Mouse (Mus musculus): ENCODE data around the gene Htra3. TPM values are rescaled to one million over a fixed set of nuclear protein-coding genes. Genes with fewer than 3 reads are reported as not detected.

Htra3 gene
- polyA plus RNA-seq, 1 experiment from 2014 or later = 3.7 TPM

GRCm38 (mm10) chr5:35655753-35656485 is 23.7 kb downstream of the Htra3 start:
- Histone ChIP-seq H3K4me2 (no peak overlapping the region), H3K36me3 (ENCODE audit: control insufficient read depth, insufficient read depth, low read length) (no peaks in the 10 kb centered on the region), H3K4me1 (ENCODE audit: control insufficient read depth, insufficient read depth, low read length) (no peaks in the 10 kb centered on the region), H3K27me3 (ENCODE audit: control insufficient read depth, insufficient read depth, low read length) (no peaks in the 10 kb centered on the region), H3K9me3 (replicated peaks; ENCODE audit: control insufficient read depth, low read length) (no peaks in the 10 kb centered on the region), H3K4me3 (ENCODE audit: low read depth, low read length) (no peak overlapping the region), H3K9ac (ENCODE audit: low read depth, low read length) (no peak overlapping the region), H3K27ac (ENCODE audit: low read depth, low read length) (no peak overlapping the region)
- 84% methylated on average over 10 of the region's 10 CpGs for WGBS (ENCODE audit: insufficient replicate concordance)
- ATAC-seq (replicated peaks; ENCODE audit: insufficient number of reproducible peaks, low FRiP score, low TSS enrichment) = no peak

GRCm38 (mm10) chr5:35653743-35654395 is 25.7 kb downstream of the Htra3 start:
- Histone ChIP-seq H3K9ac (ENCODE audit: low read depth, low read length) (no peak overlapping the region), H3K4me1 (ENCODE audit: control insufficient read depth, insufficient read depth, low read length) (no peaks in the 10 kb centered on the region), H3K9me3 (replicated peaks; ENCODE audit: control insufficient read depth, low read length) (no peaks in the 10 kb centered on the region), H3K4me2 (no peak overlapping the region), H3K27me3 (ENCODE audit: control insufficient read depth, insufficient read depth, low read length) (no peaks in the 10 kb centered on the region), H3K4me3 (ENCODE audit: low read depth, low read length) (no peak overlapping the region), H3K36me3 (ENCODE audit: control insufficient read depth, insufficient read depth, low read length) (no peaks in the 10 kb centered on the region), H3K27ac (ENCODE audit: low read depth, low read length) (no peak overlapping the region)
- no peak for ATAC-seq (replicated peaks; ENCODE audit: insufficient number of reproducible peaks, low FRiP score, low TSS enrichment)
- WGBS (ENCODE audit: insufficient replicate concordance) = 59% methylated on average over 9 of the region's 9 CpGs

GRCm38 (mm10) chr5:35652872-35653271 is 26.7 kb downstream of the Htra3 start:
- 81% methylated on average over 13 of the region's 13 CpGs for whole genome bisulfite sequencing (ENCODE audit: insufficient replicate concordance)
- Histone ChIP-seq H3K4me3 (ENCODE audit: low read depth, low read length) (no peak overlapping the region), H3K4me2 (no peak overlapping the region), H3K27me3 (ENCODE audit: control insufficient read depth, insufficient read depth, low read length) (no peaks in the 10 kb centered on the region), H3K27ac (ENCODE audit: low read depth, low read length) (no peak overlapping the region), H3K4me1 (ENCODE audit: control insufficient read depth, insufficient read depth, low read length) (no peaks in the 10 kb centered on the region), H3K36me3 (ENCODE audit: control insufficient read depth, insufficient read depth, low read length) (no peaks in the 10 kb centered on the region), H3K9ac (ENCODE audit: low read depth, low read length) (no peak overlapping the region), H3K9me3 (replicated peaks; ENCODE audit: control insufficient read depth, low read length) (no peaks in the 10 kb centered on the region)
- no peak for ATAC-seq (replicated peaks; ENCODE audit: insufficient number of reproducible peaks, low FRiP score, low TSS enrichment)

GRCm38 (mm10) chr5:35652319-35652718 is 27.3 kb downstream of the Htra3 start:
- H3K9ac ChIP-seq (ENCODE audit: low read depth, low read length) = no peak overlapping the region
- H3K36me3 ChIP-seq (ENCODE audit: control insufficient read depth, insufficient read depth, low read length) = no peaks in the 10 kb centered on the region
- H3K27me3 ChIP-seq (ENCODE audit: control insufficient read depth, insufficient read depth, low read length) = no peaks in the 10 kb centered on the region
- ATAC-seq (replicated peaks; ENCODE audit: insufficient number of reproducible peaks, low FRiP score, low TSS enrichment) = no peak
- no peak overlapping the region for H3K27ac ChIP-seq (ENCODE audit: low read depth, low read length)
- WGBS (ENCODE audit: insufficient replicate concordance) = 69% methylated on average over 3 of the region's 3 CpGs
- H3K4me2 ChIP-seq = no peak overlapping the region
- H3K4me1 ChIP-seq (ENCODE audit: control insufficient read depth, insufficient read depth, low read length) = no peaks in the 10 kb centered on the region
- no peaks in the 10 kb centered on the region for H3K9me3 ChIP-seq (replicated peaks; ENCODE audit: control insufficient read depth, low read length)
- no peak overlapping the region for H3K4me3 ChIP-seq (ENCODE audit: low read depth, low read length)

- Histone ChIP-seq H3K36me3 (ENCODE audit: control insufficient read depth, insufficient read depth, low read length) (no peaks in the 10 kb centered on the region), H3K4me3 (ENCODE audit: low read depth, low read length) (no peak overlapping the region), H3K9ac (ENCODE audit: low read depth, low read length) (no peak overlapping the region), H3K4me2 (no peak overlapping the region), H3K9me3 (replicated peaks; ENCODE audit: control insufficient read depth, low read length) (no peaks in the 10 kb centered on the region), H3K27me3 (ENCODE audit: control insufficient read depth, insufficient read depth, low read length) (no peaks in the 10 kb centered on the region), H3K27ac (ENCODE audit: low read depth, low read length) (no peak overlapping the region), H3K4me1 (ENCODE audit: control insufficient read depth, insufficient read depth, low read length) (peaks cover 4% of the 10 kb centered on the region; the same call in 1 of the 2 replicates)
- 62% methylated on average over 2 of the region's 2 CpGs for WGBS (ENCODE audit: insufficient replicate concordance)
- ATAC-seq (replicated peaks; ENCODE audit: insufficient number of reproducible peaks, low FRiP score, low TSS enrichment) = no peak
Observed at GRCm38 (mm10) chr5:35648230-35648629, 31.4 kb downstream of the Htra3 start.

GRCm38 (mm10) chr5:35647562-35647961 is 32.0 kb downstream of the Htra3 start:
- no peak overlapping the region for H3K4me3 ChIP-seq (ENCODE audit: low read depth, low read length)
- 67% methylated on average over 4 of the region's 4 CpGs for WGBS (ENCODE audit: insufficient replicate concordance)
- no peak overlapping the region for H3K4me2 ChIP-seq
- H3K27me3 ChIP-seq (ENCODE audit: control insufficient read depth, insufficient read depth, low read length) = no peaks in the 10 kb centered on the region
- no peak overlapping the region for H3K27ac ChIP-seq (ENCODE audit: low read depth, low read length)
- H3K9me3 ChIP-seq (replicated peaks; ENCODE audit: control insufficient read depth, low read length) = no peaks in the 10 kb centered on the region
- H3K36me3 ChIP-seq (ENCODE audit: control insufficient read depth, insufficient read depth, low read length) = no peaks in the 10 kb centered on the region
- H3K4me1 ChIP-seq (ENCODE audit: control insufficient read depth, insufficient read depth, low read length) = peaks cover 4% of the 10 kb centered on the region; the same call in 1 of the 2 replicates
- ATAC-seq (replicated peaks; ENCODE audit: insufficient number of reproducible peaks, low FRiP score, low TSS enrichment) = no peak
- H3K9ac ChIP-seq (ENCODE audit: low read depth, low read length) = no peak overlapping the region

GRCm38 (mm10) chr5:35646927-35647326 is 32.7 kb downstream of the Htra3 start:
- H3K4me3 ChIP-seq (ENCODE audit: low read depth, low read length) = no peak overlapping the region
- no peaks in the 10 kb centered on the region for H3K36me3 ChIP-seq (ENCODE audit: control insufficient read depth, insufficient read depth, low read length)
- ATAC-seq (replicated peaks; ENCODE audit: insufficient number of reproducible peaks, low FRiP score, low TSS enrichment) = no peak
- H3K27me3 ChIP-seq (ENCODE audit: control insufficient read depth, insufficient read depth, low read length) = no peaks in the 10 kb centered on the region
- H3K4me1 ChIP-seq (ENCODE audit: control insufficient read depth, insufficient read depth, low read length) = peaks cover 4% of the 10 kb centered on the region; the same call in 1 of the 2 replicates
- H3K4me2 ChIP-seq = no peak overlapping the region
- no peak overlapping the region for H3K27ac ChIP-seq (ENCODE audit: low read depth, low read length)
- 92% methylated on average over 1 of the region's 1 CpGs for whole genome bisulfite sequencing (ENCODE audit: insufficient replicate concordance)
- H3K9me3 ChIP-seq (replicated peaks; ENCODE audit: control insufficient read depth, low read length) = no peaks in the 10 kb centered on the region
- no peak overlapping the region for H3K9ac ChIP-seq (ENCODE audit: low read depth, low read length)

- Histone ChIP-seq H3K9ac (ENCODE audit: low read depth, low read length) (no peak overlapping the region), H3K4me3 (ENCODE audit: low read depth, low read length) (no peak overlapping the region), H3K27ac (ENCODE audit: low read depth, low read length) (no peak overlapping the region), H3K9me3 (replicated peaks; ENCODE audit: control insufficient read depth, low read length) (no peaks in the 10 kb centered on the region), H3K27me3 (ENCODE audit: control insufficient read depth, insufficient read depth, low read length) (no peaks in the 10 kb centered on the region), H3K4me2 (no peak overlapping the region), H3K4me1 (ENCODE audit: control insufficient read depth, insufficient read depth, low read length) (peaks cover 4% of the 10 kb centered on the region; the same call in 1 of the 2 replicates), H3K36me3 (ENCODE audit: control insufficient read depth, insufficient read depth, low read length) (no peaks in the 10 kb centered on the region)
- no peak for ATAC-seq (replicated peaks; ENCODE audit: insufficient number of reproducible peaks, low FRiP score, low TSS enrichment)
- 75% methylated on average over 6 of the region's 6 CpGs for WGBS (ENCODE audit: insufficient replicate concordance)
Observed at GRCm38 (mm10) chr5:35645938-35646493, 33.6 kb downstream of the Htra3 start.
